Mouse (Mus musculus) heart, adult 2 months (tissue): ENCODE measurements at regions not wholly inside any gene's neighbourhood (a gene's known extent, or its start where the extent isn't known, plus 50 kb on each side); places are given as distances from the start of the nearest gene placed in this dataset.

Experiments used
- DNase-seq, 2 experiments: peaks; one replicate each; pipeline ENCODE4 v3.0.0; 2021
- H3K27ac ChIP-seq: fragments of 200-600 bp; 2 replicates; pipeline ENCODE4 v1.8.1; 2022
- H3K27me3 ChIP-seq: fragments of 200-500 bp; 2 replicates; pipeline ENCODE4 v1.6.1; 2012; ENCODE audit warnings: mild to moderate bottlenecking, low read length, inconsistent platforms, mixed read lengths; ENCODE audit not compliant: control insufficient read depth, insufficient read depth
- H3K36me3 ChIP-seq: fragments of 200-500 bp; 2 replicates; pipeline ENCODE4 v1.6.1; 2012; ENCODE audit warnings: low read length, inconsistent platforms; ENCODE audit not compliant: control insufficient read depth, insufficient read depth
- H3K4me1 ChIP-seq: fragments of 200-500 bp; 2 replicates; pipeline ENCODE4 v1.6.1; 2011; ENCODE audit warnings: low read length; ENCODE audit not compliant: control insufficient read depth, insufficient read depth
- H3K4me3 ChIP-seq: fragments of 200-600 bp; 2 replicates; pipeline ENCODE4 v1.8.1; 2022
- H3K79me2 ChIP-seq: fragments of 200-500 bp; replicated peaks from 2 replicates; pipeline ENCODE4 v1.6.1; 2012; ENCODE audit warnings: mild to moderate bottlenecking, inconsistent platforms, low read length, moderate library complexity, mixed read lengths; ENCODE audit not compliant: control insufficient read depth, insufficient read depth
- H3K9ac ChIP-seq: fragments of 200-500 bp; 2 replicates; pipeline ENCODE4 v1.6.1; 2012; ENCODE audit warnings: low read depth, mild to moderate bottlenecking, control low read depth, inconsistent platforms, low read length, mixed read lengths
- CTCF ChIP-seq: fragments of 200-600 bp; IDR thresholded peaks from 2 replicates; pipeline ENCODE4 v1.8.1; 2022; ENCODE audit warnings: antibody characterized with exemption, mild to moderate bottlenecking, moderate library complexity
- EP300 ChIP-seq: fragments of 200-500 bp; IDR thresholded peaks from 2 replicates; pipeline ENCODE4 v1.6.1; 2011; ENCODE audit warnings: low read depth, low read length, control low read depth; ENCODE audit not compliant: insufficient read depth
- POLR2A ChIP-seq: fragments of 200-500 bp; IDR thresholded peaks from 2 replicates; pipeline ENCODE4 v1.6.1; 2011; ENCODE audit warnings: mild to moderate bottlenecking, low read depth, low read length, control low read depth; ENCODE audit not compliant: insufficient read depth
- WGBS: fragments of 180-500 bp; shearing (Covaris S2); methylation state at CpG from one replicate; pipeline ENCODE4 v1.1.7; 2018; 5-methylcytosine and 5-hydroxymethylcytosine counted together
- intact Hi-C: fragments of 180-260 bp; cut with DNase I; formaldehyde crosslinking; loops from one replicate; pipeline ENCODE4 v1.15.1; 2025

- 27% methylated on average over 5 of the region's 5 CpGs for WGBS
- no peaks in the 10 kb centered on the region; the same call in 1 of the 2 replicates for H3K27me3 ChIP-seq
- intact Hi-C loops = no loop called here
These were observed 203.5 kb downstream of the Efnb2 start for GRCm38 (mm10) chr8:8457536-8457935.

GRCm38 (mm10) chr8:8453944-8454343 lies 207.1 kb downstream of the Efnb2 start:
- WGBS = 83% methylated on average over 6 of the region's 6 CpGs
- intact Hi-C loops = no loop called here

More at GRCm38 (mm10) chr8:8457536-8457935, 203.5 kb downstream of the Efnb2 start:
- Histone ChIP-seq H3K4me3 (no peak overlapping the region), H3K79me2 (no peaks in the 10 kb centered on the region), H3K36me3 (no peaks in the 10 kb centered on the region), H3K27ac (no peak overlapping the region), H3K9ac (no peak overlapping the region), H3K4me1 (no peaks in the 10 kb centered on the region)
- no peak for DNase-seq
- TF ChIP-seq POLR2A = no peak
- TF ChIP-seq EP300 = no peak
- no peak for TF ChIP-seq CTCF

GRCm38 (mm10) chr8:8452226-8452625 lies 208.8 kb downstream of the Efnb2 start:
- Histone ChIP-seq H3K36me3 (no peaks in the 10 kb centered on the region), H3K9ac (no peak overlapping the region), H3K4me3 (no peak overlapping the region), H3K27me3 (no peaks in the 10 kb centered on the region), H3K27ac (no peak overlapping the region), H3K4me1 (no peaks in the 10 kb centered on the region), H3K79me2 (no peaks in the 10 kb centered on the region)
- intact Hi-C loops = no loop called here
- WGBS = 53% methylated on average over 9 of the region's 9 CpGs
- DNase-seq = peak in 1 of 2 experiments; percentile 32
- TF ChIP-seq POLR2A (no peak), CTCF (no peak)

More at GRCm38 (mm10) chr8:8453944-8454343, 207.1 kb downstream of the Efnb2 start:
- no peaks in the 10 kb centered on the region for H3K79me2 ChIP-seq
- no peaks in the 10 kb centered on the region for H3K36me3 ChIP-seq
- no peaks in the 10 kb centered on the region; the same call in 1 of the 2 replicates for H3K27me3 ChIP-seq
- TF ChIP-seq POLR2A = no peak
- TF ChIP-seq EP300 = no peak
- no peak for TF ChIP-seq CTCF
- no peak for DNase-seq
- H3K4me3 ChIP-seq = no peak overlapping the region
- H3K9ac ChIP-seq = no peak overlapping the region
- no peak overlapping the region for H3K27ac ChIP-seq
- no peaks in the 10 kb centered on the region for H3K4me1 ChIP-seq

GRCm38 (mm10) chr8:8448911-8449310 lies 212.1 kb downstream of the Efnb2 start:
- Histone ChIP-seq H3K36me3 (no peaks in the 10 kb centered on the region), H3K4me3 (no peak overlapping the region), H3K27me3 (no peaks in the 10 kb centered on the region), H3K79me2 (no peaks in the 10 kb centered on the region), H3K4me1 (no peaks in the 10 kb centered on the region), H3K27ac (no peak overlapping the region), H3K9ac (no peak overlapping the region)
- intact Hi-C loops = no loop called here
- TF ChIP-seq EP300 (no peak), POLR2A (no peak), CTCF (no peak)
- no peak for DNase-seq
- WGBS = 88% methylated on average over 4 of the region's 4 CpGs

- Histone ChIP-seq H3K4me1 (no peaks in the 10 kb centered on the region; the same call in none of the 2 replicates), H3K9ac (no peak overlapping the region), H3K36me3 (no peaks in the 10 kb centered on the region), H3K79me2 (no peaks in the 10 kb centered on the region), H3K4me3 (no peak overlapping the region), H3K27ac (no peak overlapping the region), H3K27me3 (no peaks in the 10 kb centered on the region)
- DNase-seq = no peak
- intact Hi-C loops = no loop called here
- WGBS = 39% methylated on average over 6 of the region's 6 CpGs
- no peak for TF ChIP-seq POLR2A
- TF ChIP-seq CTCF = no peak
- TF ChIP-seq EP300 = no peak
These were observed 219.5 kb downstream of the Efnb2 start for GRCm38 (mm10) chr8:8441568-8441967.

- H3K4me3 ChIP-seq = no peak overlapping the region
- no peak for TF ChIP-seq POLR2A
- TF ChIP-seq CTCF = no peak
- no peak for TF ChIP-seq EP300
- H3K27ac ChIP-seq = no peak overlapping the region
- intact Hi-C loops = no loop called here
- no peaks in the 10 kb centered on the region for H3K79me2 ChIP-seq
- no peaks in the 10 kb centered on the region; the same call in none of the 2 replicates for H3K4me1 ChIP-seq
- no peak overlapping the region for H3K9ac ChIP-seq
- 9% methylated on average over 8 of the region's 8 CpGs for WGBS
- no peaks in the 10 kb centered on the region for H3K36me3 ChIP-seq
- peak in 1 of 2 experiments; percentile 12 for DNase-seq
- no peaks in the 10 kb centered on the region for H3K27me3 ChIP-seq
These were observed 220.1 kb downstream of the Efnb2 start for GRCm38 (mm10) chr8:8440903-8441302.
